Mouse (Mus musculus): ENCODE data around the gene Hsd17b3. TPM values are rescaled to one million over a fixed set of nuclear protein-coding genes. Genes with fewer than 3 reads are reported as not detected.
"Not testable (repeated sequence)": the region's sequence is repeated elsewhere in the genome, so short reads cannot be mapped to it uniquely, and the experiment has no call there.

Gene Hsd17b3
- total RNA-seq, 4 experiments from 2014 or later, result 1.8 to 2.2 (median 1.8) TPM

DNA sequence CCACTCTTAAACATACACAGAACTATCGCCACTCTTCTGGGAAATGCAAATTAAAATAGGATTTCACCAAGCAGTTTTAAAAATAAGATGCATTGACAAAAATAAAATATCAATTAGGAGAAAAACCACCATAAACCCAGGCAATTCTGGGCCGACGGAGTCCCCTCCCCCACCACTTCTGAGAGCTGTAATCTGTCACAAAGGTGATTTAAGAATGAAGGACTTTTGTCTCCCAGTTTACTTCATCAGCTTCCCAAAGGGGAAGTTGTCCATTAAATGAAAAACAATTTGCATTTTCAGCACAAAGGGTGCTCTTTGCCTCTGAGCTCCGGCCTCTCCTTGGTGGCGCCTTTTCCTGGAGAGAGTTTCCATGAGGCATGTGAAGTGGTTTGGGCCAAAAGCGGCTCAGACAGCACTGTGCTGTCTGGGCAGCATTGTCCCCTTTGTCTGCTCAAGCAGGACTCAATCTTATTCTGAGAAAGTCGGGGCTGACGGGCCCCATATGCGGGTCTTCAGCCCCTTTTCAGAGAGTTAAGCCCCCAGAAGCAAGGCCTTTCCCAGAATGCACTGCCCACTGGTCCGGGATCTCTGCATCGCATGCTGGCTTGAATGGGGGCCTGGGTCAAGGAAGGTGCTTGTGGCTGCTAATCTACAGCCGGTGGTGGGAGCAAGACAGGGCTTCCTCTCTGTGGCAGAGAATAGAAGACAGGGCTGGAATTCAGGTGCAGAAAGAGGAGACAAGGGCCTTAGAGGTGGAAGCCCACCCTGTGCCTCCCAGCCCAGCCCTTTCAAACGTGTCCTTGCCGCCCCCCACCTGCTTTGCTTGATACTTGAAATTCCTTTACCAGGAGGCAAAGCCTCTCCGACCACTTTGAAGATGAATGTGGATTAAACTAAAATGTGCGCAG, 7.8 kb downstream of the Hsd17b3 start:
- DNase-seq, result no peak

DNA sequence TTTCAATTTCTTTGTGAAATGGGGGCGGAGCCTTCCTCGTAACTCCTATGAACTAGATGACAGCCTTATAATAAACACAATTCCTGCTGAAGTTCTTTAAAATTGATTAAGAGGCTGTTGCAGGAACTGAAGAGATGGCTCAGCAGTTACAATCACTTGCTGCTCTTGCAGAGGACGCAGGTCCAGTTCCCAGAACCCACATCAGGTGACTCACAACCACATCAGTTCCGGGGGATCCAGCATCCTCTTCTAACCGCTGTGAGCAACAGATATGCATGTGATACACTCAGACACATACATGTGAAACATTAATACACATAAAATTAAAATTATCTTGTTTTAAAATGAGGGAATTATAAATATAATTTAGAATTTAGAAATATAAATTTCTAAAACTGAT, 11.4 kb downstream of the Hsd17b3 start:
- DNase-seq, result no peak

- no peak for DNase-seq
Measured at GRCm38 (mm10) chr13:64076074-64076473, 13.0 kb downstream of the Hsd17b3 start.

GRCm38 (mm10) chr13:64066653-64067052, 22.4 kb downstream of the Hsd17b3 start:
- no peak for DNase-seq

- peak; percentile 65 for DNase-seq
Measured at GRCm38 (mm10) chr13:64064276-64064675, 24.8 kb downstream of the Hsd17b3 start.

- DNase-seq, result no peak
Measured at GRCm38 (mm10) chr13:64060935-64061506, 28.0 kb downstream of the Hsd17b3 start.

DNA sequence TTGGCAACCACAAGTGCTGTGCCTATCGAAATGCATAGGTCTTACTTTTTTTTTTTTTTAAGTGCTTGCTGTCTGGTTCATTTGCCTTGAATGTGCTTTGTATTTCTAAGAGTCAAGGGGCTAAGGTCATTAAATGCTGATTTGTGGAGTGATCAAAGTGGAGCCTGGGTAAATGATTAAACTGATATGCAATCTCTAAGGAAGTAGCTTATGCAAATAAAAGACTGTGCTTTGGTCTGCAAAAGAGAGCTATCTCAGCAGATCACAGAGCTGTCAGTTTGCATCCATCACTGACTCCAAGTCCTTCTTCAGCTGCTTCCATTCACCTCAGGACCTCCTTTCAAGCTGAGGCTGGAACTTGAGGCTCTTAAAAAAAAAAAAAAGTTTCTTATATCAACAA, 35.1 kb downstream of the Hsd17b3 start:
- DNase-seq, result no peak

DNA sequence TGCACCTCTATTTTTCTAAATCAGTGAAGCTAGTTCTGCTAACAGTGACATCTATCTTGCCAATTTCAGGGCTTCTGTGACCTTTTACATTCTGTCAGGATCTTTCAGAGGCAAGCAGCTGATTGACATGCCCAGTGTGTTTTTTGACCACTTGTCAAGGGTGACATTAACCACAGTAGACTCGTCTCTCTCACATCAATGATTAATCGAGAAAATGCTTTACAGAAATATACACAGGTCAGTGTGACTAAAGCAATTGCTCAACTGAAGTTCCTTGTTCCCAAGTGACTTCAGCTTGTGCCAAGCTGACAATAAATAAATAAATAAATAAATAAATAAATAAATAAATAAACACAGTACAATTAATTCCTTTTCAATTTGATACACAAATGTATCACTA, 36.7 kb downstream of the Hsd17b3 start:
- not testable (repeated sequence) for DNase-seq

- DNase-seq, result peak; percentile 36
Measured at GRCm38 (mm10) chr13:64050895-64051294, 38.1 kb downstream of the Hsd17b3 start.

GRCm38 (mm10) chr13:64049535-64049934, 39.5 kb downstream of the Hsd17b3 start:
- no peak for DNase-seq

DNA sequence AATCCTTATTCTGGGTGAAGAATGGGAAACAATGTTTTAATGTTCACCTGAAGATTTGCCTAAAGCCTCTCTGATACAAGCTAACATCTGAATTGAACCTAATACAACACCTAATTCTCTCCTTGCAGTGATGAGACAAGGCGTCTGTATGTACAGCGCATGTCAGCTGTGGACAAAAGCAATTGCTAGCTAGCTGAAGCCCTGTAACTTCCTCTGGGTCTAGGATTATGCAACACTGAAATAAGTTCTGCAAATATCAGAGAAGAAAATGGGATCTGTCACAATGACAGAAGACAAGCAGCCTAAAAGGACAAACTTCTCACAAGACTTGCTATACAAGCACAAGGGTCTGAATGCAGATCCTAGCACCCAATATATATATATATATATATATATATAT, 40.6 kb downstream of the Hsd17b3 start:
- DNase-seq, result no peak

- no peak for DNase-seq
Measured at GRCm38 (mm10) chr13:64039976-64040375, 49.1 kb downstream of the Hsd17b3 start.

DNA sequence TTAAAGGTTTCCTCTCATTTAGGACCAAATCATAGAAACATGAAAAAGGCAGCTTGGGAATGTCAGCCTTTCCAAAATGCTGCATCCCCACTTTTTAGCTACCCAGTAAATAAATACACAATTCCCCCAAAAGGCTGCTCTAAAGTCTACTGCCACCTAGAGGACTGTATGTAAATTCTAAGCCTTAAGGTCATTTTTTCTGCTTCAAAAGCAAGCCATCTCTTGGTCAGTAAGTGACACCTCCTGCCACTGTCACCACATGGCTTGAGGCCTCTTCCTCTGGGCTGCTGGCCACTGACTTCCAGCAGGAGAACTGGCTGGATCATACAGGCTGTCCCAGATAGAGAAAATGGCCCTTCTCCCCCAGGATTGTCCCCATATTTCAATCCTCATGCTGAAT, 50.9 kb downstream of the Hsd17b3 start:
- DNase-seq, result no peak

GRCm38 (mm10) chr13:64036079-64037011, 52.7 kb downstream of the Hsd17b3 start:
- DNase-seq, result peak; percentile 28

DNA sequence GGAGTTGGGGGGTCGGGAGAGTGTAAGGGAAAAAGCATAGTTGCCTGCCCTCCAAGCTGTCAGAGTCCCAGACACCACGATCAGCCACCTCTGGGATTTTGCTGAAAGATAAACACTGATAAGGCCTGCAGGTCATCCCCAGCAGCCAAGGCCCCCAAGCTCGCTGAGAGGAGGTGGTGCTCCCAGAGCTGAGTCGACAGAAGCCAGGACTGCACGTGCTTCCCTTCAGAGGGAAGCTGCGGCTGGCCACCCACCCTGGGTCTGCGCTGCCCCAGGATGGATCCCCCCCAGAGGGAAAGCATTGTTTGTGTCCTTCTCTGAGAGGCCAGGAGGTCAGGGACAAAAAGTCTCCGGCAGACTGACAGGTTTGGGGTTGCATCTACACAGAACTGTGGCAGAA, 54.0 kb downstream of the Hsd17b3 start:
- DNase-seq, result no peak

DNA sequence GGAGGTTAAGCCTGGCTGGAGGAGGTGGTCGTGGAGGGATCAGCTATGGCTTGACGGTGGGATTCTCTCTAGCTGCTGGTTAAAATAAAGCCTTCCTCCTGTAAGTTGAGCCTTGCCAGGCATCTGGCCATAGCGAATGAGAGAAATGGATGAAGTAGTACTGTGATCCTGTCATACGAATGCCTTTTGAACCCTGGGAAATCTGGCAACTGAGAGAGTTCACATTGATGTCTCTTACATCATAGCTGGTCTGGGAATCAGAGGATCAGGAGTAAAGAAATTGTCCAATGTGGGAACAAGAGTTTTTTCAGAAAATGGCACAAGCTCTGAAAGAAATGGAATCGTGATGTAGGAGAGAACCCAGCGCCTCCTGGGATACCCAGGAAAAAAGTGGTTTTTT, 55.1 kb downstream of the Hsd17b3 start:
- no peak for DNase-seq

- DNase-seq, result no peak
Measured at GRCm38 (mm10) chr13:64033181-64033580, 55.8 kb downstream of the Hsd17b3 start.

DNA sequence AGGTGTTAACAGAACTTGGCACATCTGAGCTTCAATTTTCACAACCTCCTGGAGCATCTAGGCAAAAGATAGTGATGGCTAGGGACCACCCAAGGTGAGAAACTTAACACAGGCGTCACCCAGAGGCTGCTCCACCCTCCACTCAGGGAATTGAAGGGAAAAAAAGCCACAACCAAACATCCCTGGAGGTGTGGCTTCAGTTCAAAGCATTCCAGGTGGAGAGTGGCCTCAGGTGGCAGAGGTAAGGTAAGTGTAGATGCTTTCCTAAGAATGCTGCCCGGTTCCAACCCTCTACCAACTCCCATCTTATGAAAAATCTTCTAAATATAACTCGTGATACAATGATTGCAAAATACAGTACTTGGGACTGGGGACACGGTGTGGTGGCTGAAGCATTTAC, 57.8 kb downstream of the Hsd17b3 start:
- DNase-seq, result no peak

GRCm38 (mm10) chr13:64030792-64031191, 58.2 kb downstream of the Hsd17b3 start:
- DNase-seq, result no peak

GRCm38 (mm10) chr13:64024803-64025202, 64.2 kb downstream of the Hsd17b3 start:
- no peak for DNase-seq

GRCm38 (mm10) chr13:64022786-64023468, 66.1 kb downstream of the Hsd17b3 start:
- no peak for DNase-seq

DNA sequence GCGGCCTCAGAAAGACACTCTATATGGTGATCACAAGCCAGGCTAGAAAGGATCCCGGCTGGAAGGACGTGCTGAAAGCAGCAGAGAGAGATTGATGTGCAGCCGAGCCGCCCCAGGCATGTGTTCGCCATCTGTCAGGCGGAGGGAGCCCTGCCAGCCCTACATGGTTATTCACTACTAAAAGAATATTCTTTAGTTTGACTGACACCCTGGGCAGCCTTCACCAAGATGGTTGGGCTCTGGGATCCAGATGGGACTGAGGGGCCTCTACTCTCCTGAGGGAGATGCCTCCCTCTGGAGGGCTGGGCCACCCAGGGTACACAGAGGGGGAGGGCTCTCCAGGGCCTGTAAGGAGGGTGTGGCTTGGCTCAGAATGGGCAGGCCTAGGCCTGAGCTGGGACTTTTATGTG, 68.1 kb downstream of the Hsd17b3 start:
- DNase-seq, result no peak

Measured in adrenal gland, adult 8-10 months (tissue).